In genomic region chr19:58288145-58288544, GRCm38 (mm10) we compare ENCODE assay signal across 21 mouse cellular contexts.
DNase-seq lines count a peak whose midpoint lies in the region; TF ChIP-seq lines count a peak whose summit lies in the region.
"Had no signal": no experiment of that assay in that cellular context is flagged by ENCODE, and none has a peak within 500 bp of the region (broad histone marks: within the 10 kb centered on the region; RNA-seq: fewer than 3 reads in every experiment).

No protein-coding gene starts in this region.

- intact Hi-C loops in gastrocnemius, adult 2 months (cut with DNase I) = no loop called here

- H3K36me3 ChIP-seq in myocyte (ENCODE audit: control insufficient read depth, insufficient read depth) = no peaks in the 10 kb centered on the region
- H3K36me3 ChIP-seq: embryonic facial prominence, embryonic 10.5 days; embryonic facial prominence, embryonic 12.5 days; forebrain, embryonic 10.5 days; forebrain, embryonic 12.5 days had no signal

- TF ChIP-seq CTCF in gastrocnemius, adult 2 months (IDR thresholded peaks at IDR 0.05) = no peak

- TF ChIP-seq POLR2A in myocyte (IDR thresholded peaks at IDR 0.05; ENCODE audit: insufficient read length, low read depth) = no peak

- H3K4me3 ChIP-seq in gastrocnemius, adult 2 months = no peak overlapping the region
- H3K4me3 ChIP-seq in myocyte = no peak overlapping the region
- H3K4me3 ChIP-seq: embryonic facial prominence, embryonic 10.5 days; embryonic facial prominence, embryonic 12.5 days; forebrain, embryonic 10.5 days; forebrain, embryonic 12.5 days had no signal

- H3K27me3 ChIP-seq in myocyte (ENCODE audit: control insufficient read depth, insufficient read depth, insufficient read length) = no peaks in the 10 kb centered on the region
- H3K27me3 ChIP-seq: embryonic facial prominence, embryonic 12.5 days; forebrain, embryonic 12.5 days had no signal

- peak overlapping the region; percentile 2 for H3K4me2 ChIP-seq in myocyte (ENCODE audit: low read depth)
- H3K4me2 ChIP-seq: embryonic facial prominence, embryonic 12.5 days; forebrain, embryonic 12.5 days had no signal

- no peak overlapping the region for H3ac ChIP-seq in myocyte (ENCODE audit: control insufficient read depth, insufficient read length)

- DNase-seq in gastrocnemius, postnatal 10 days = peak; percentile 11
- DNase-seq in gastrocnemius, adult 2 months = no peak
- peak; percentile 9 for DNase-seq in layer of hippocampus, adult 9-11 months
- DNase-seq in layer of hippocampus, adult 9-10 months (ENCODE audit: low spot score) = no peak
- DNase-seq in right cerebral cortex, adult 18-20 months = peak; percentile 18
- no peak for DNase-seq in right cerebral cortex, postnatal 4 days
- no peak for DNase-seq in right cerebral cortex, postnatal 36 days (ENCODE audit: low spot score in 2 of 2)
- DNase-seq: adrenal gland, adult 2 months; adrenal gland, postnatal 10 days; adrenal gland, postnatal 25 days; B cell, adult 2 months; cerebellum, adult 11-12 months; cerebellum, adult 2 months; cerebellum, adult 9-10 months; cerebellum, postnatal 10 days; cerebellum, postnatal 25 days had no signal

- no peak overlapping the region for H3K27ac ChIP-seq in gastrocnemius, adult 2 months
- H3K27ac ChIP-seq: embryonic facial prominence, embryonic 10.5 days; embryonic facial prominence, embryonic 12.5 days; forebrain, embryonic 10.5 days; forebrain, embryonic 12.5 days had no signal

- no peaks in the 10 kb centered on the region for H3K79me2 ChIP-seq in myocyte (ENCODE audit: control insufficient read depth, insufficient read depth)

TF ChIP-seq in myocyte, 11 proteins besides CTCF, POLR2A, EP300 and RAD21:
- TF ChIP-seq TCF3 (IDR thresholded peaks at IDR 0.05; ENCODE audit: insufficient read length, low read depth) (no peak), CEBPB (IDR thresholded peaks at IDR 0.05; ENCODE audit: insufficient read depth, poor library complexity, severe bottlenecking) (no peak), POLR2AphosphoS2 (IDR thresholded peaks at IDR 0.05; ENCODE audit: insufficient read length, low read depth) (no peak), REST (IDR thresholded peaks at IDR 0.05; ENCODE audit: insufficient read depth, insufficient read length) (no peak), MYOD1 (IDR thresholded peaks at IDR 0.05; ENCODE audit: control insufficient read depth in 1 of 3, insufficient read length in 2 of 3, low read depth in 2 of 3) (peak in 2 of 3 experiments; percentile 58 to 87), SRF (IDR thresholded peaks at IDR 0.05; ENCODE audit: control insufficient read depth, insufficient read length, low read depth) (no peak)

Comparison
In these comparisons a context has a peak if more than half of its experiments do, and no peak if none do; other contexts are left out.
1. DNase-seq: peak in gastrocnemius, postnatal 10 days (single experiment), layer of hippocampus, adult 9-11 months (single experiment) and right cerebral cortex, adult 18-20 months (single experiment); none in gastrocnemius, adult 2 months (single experiment), layer of hippocampus, adult 9-10 months (single experiment), right cerebral cortex, postnatal 4 days (single experiment) and right cerebral cortex, postnatal 36 days (0 of 2).